Mouse (Mus musculus): Measurements from ENCODE around the gene Pde7b.

- TF ChIP-seq CTCF (IDR thresholded peaks at IDR 0.05; ENCODE audit: control insufficient read depth, insufficient read depth, insufficient replicate concordance, low read depth, low read length) (no peak), POLR2A (IDR thresholded peaks at IDR 0.05; ENCODE audit: control insufficient read depth, low read depth, low read length) (no peak)
These were observed 319.4 kb downstream of the Pde7b start for GRCm38 (mm10) chr10:20405471-20405870.
